Mouse (Mus musculus) erythroid progenitor cell, adult 5-6 weeks (primary cell): Measurements from ENCODE around the gene Mef2b. TPM values are rescaled to one million over a fixed set of nuclear protein-coding genes. Genes with fewer than 3 reads are reported as not detected.

Experiments used
- ATAC-seq: replicated peaks from 2 replicates; pipeline ENCODE4 v1.8.0; 2016; ENCODE audit warnings: moderate number of reproducible peaks, mild to moderate bottlenecking, moderate TSS enrichment, inconsistent platforms; ENCODE audit not compliant: poor library complexity, low FRiP score, severe bottlenecking
- total RNA-seq, 2 experiments: library from RNA; stranded (forward) in 1 of 2; stranded (reverse) in 1 of 2; fragments of 150-400 nt in 1 of 2; fragments of 186-747, 209-891 nt in 1 of 2; gene quantifications; 2 replicates each; pipeline versions ENCODE4 v1.2.3 to v1.2.4; 2015 to 2017; ENCODE audit warnings: low replicate concordance in 2 of 2

Mef2b gene
- total RNA-seq, 2 experiments from 2014 or later: not detected

GRCm38 (mm10) chr8:70131166-70131883, 8.2 kb upstream of the Mef2b start, which contains the start of gene Nr2c2ap:
TSS of gene Nr2c2ap (plus strand) at chr8:70131333.
- ATAC-seq: peak; percentile 91

- no peak for ATAC-seq
Observed at GRCm38 (mm10) chr8:70134086-70134485, 5.4 kb upstream of the Mef2b start.

DNA sequence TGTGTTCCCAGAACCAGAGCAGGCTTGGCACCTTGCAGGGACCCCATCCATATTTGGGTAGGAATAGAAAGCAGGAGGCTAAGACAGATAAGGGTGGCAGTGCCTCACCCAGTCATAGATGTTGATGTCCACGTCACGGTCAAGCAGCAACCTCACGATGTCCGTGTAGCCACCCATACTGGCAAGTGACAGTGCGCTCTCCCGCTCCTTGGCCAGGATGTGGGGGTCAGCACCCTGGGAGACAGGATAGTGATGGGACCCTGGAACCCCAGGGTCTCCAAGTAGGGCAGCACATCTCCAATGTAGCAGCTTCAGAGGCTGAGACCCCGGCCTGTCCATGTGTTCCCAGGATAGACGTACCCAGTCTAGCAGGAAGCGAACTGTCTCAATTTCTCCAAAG, 4.6 kb upstream of the Mef2b start:
- no peak for ATAC-seq

GRCm38 (mm10) chr8:70136591-70136990, 2.9 kb upstream of the Mef2b start:
- no peak for ATAC-seq

GRCm38 (mm10) chr8:70137890-70138289, 1.6 kb upstream of the Mef2b start:
- ATAC-seq: no peak

DNA sequence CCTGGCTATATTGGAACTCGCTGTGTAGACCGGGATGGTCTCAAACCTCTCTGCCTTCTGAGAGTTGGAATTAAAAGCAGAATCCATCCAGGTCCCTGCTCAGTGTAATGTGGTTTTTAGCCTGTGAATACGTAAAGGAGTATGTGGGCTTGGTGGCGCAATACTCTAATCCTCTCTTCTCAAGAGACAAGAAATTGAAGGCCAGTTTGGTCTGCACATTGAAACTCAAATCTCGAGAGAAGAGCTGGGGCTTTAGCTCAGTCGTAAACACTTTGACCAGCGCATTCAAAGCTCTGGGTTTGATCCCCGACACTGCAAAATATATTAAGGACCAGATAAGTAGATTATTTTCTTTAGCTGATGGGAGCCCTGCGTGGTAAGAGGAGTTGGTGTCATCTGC, 470 bp downstream of the Mef2b start:
- ATAC-seq: no peak

- no peak for ATAC-seq
Observed at GRCm38 (mm10) chr8:70147678-70148607, 8.4 kb downstream of the Mef2b start.

GRCm38 (mm10) chr8:70150158-70150557, 10.6 kb downstream of the Mef2b start:
- ATAC-seq: no peak

- peak; percentile 98 for ATAC-seq
Observed at GRCm38 (mm10) chr8:70152537-70153257, 13.2 kb downstream of the Mef2b start.

DNA sequence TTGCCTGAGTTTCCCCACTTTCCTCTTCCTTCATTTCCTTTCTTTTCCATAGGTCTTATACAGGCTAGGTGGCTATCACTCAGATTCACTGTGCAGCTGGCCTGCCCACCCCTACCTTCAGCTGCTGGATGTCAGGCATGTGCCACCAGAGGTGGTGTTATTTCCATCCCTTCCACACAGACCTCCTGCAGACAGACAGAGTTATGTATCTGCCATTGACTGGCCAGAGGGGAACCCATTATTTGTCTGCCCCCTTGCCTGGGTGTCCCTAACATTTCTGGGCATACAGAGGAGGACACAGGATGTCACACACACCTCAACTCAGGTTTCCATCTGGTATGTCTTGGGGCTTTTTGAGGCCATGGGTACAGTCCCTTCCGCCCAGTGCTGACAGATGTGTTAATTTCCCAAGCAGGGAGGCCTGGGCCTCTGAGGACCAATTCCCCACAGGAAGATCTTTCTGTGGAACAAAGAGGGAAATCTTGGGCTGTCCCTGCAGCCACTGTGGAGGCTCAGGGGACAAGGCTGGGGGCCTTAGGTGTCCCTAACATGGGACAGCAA, 17.8 kb downstream of the Mef2b start:
- no peak for ATAC-seq

GRCm38 (mm10) chr8:70158069-70158853, 18.8 kb downstream of the Mef2b start:
- ATAC-seq: peak; percentile 77

DNA sequence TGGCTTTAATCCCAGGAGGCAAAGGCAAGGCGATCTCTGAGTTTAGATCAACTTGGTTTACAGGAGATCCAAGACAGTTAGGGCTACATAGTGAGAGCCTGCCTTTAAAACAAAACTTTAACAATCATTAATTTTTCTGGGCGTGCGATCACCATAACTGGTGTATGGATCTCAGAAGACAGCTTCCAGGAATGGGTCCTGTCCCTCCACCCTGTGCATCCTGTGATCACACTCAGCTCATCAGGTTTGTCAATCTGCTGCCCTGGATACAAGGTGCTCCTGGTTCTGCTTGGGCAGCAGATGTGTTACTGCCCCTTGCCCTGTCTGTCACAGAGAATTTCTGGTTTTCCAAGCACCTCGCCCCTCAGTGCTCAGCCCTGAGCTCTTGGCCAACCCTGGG, 19.7 kb downstream of the Mef2b start:
- ATAC-seq: no peak

DNA sequence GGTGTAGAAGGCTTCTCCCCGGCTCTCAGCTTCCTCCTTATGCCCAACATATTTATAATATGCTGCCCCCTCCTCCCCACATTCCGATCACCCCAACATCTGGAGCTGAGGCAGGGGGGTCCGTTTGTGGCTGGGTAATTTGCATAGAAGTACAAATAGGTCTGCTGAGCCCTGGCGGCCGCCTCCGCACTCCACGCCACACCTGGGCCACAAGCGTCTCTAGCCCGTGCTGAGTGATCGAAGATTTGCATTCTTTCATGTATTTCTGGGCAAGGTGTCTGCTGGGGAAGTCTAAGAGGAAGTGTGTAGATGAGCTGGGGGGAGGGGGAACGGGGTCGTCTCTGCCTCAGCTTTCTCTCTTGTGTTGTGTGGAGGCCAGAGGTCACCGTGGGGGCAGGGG, 20.5 kb downstream of the Mef2b start:
- ATAC-seq: no peak

- ATAC-seq: no peak
Observed at GRCm38 (mm10) chr8:70163316-70163715, 23.8 kb downstream of the Mef2b start.

- ATAC-seq: peak; percentile 65
Observed at GRCm38 (mm10) chr8:70166504-70167110, 27.1 kb downstream of the Mef2b start.

DNA sequence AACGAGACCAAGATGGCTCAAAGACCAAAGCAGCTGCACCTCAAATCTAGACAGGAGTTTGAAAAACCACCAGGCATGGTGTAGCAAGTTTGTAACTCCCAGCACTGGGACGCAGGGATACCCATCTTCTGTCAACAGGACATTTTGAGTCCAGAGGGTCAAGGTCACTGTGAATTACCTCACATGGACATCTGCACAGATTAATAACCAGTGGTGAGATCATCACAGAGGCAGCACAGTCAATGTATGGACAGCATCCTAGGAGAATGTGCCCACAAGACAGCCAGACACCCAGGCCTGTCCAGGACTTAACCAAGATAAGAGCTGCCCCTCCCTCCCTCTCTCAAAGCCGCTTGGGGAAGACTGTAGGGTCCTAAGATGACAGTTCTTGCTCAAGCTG, 30.6 kb downstream of the Mef2b start:
- ATAC-seq: no peak

DNA sequence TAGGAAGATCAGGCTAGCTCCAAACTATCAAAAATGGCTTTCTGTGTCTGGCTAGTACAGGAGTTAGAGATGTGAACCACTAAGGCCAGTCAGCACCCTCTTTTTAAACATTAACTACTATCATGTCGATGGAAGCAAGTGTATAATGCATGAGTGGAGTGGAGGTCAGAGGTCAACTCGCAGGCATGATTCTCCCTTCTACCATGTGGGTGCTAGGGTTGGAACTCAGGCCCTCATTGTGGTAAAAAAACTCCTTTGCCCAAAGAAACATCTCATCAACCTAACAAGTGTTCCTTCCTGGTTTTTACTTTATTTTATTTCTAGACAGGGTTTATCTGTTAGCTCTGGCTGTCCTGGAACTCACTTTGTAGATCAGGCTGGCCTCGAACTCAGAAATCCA, 31.2 kb downstream of the Mef2b start:
- ATAC-seq: no peak

- no peak for ATAC-seq
Observed at GRCm38 (mm10) chr8:70171240-70171639, 31.7 kb downstream of the Mef2b start.
